Mouse (Mus musculus) liver, embryonic 13.5 days (tissue): ENCODE data around the gene Smlr1. TPM values are rescaled to one million over a fixed set of nuclear protein-coding genes. Genes with fewer than 3 reads are reported as not detected.
A peak's percentile ranks its signal among the peaks of the same experiment; 100 is the strongest.

Experiments
- ATAC-seq: fragments of 200-750 bp; cut with Nextera tagmentation; 2 replicates; pipeline ENCODE4 v1.8.0; 2017; ENCODE audit warnings: low read depth, mild to moderate bottlenecking, moderate number of reproducible peaks, moderate library complexity
- DNase-seq: peaks from one replicate; pipeline ENCODE4 v3.0.0; 2022
- H3K27ac ChIP-seq: fragments of 300-500 bp; sonication (generic); 2 replicates; pipeline ENCODE4 v1.5.1; 2015; ENCODE audit warnings: moderate library complexity, mild to moderate bottlenecking, inconsistent platforms
- H3K27me3 ChIP-seq: fragments of 300-500 bp; sonication (generic); 2 replicates; pipeline ENCODE4 v1.6.1; 2015; ENCODE audit warnings: mild to moderate bottlenecking, inconsistent platforms
- H3K36me3 ChIP-seq: fragments of 300-500 bp; sonication (generic); 2 replicates; pipeline ENCODE4 v1.6.1; 2015; ENCODE audit warnings: mild to moderate bottlenecking, inconsistent platforms
- H3K4me1 ChIP-seq: fragments of 300-500 bp; sonication (generic); replicated peaks from 2 replicates; pipeline ENCODE4 v1.6.1; 2015; ENCODE audit warnings: inconsistent platforms
- H3K4me2 ChIP-seq: fragments of 300-500 bp; sonication (generic); 2 replicates; pipeline ENCODE4 v1.6.1; 2015; ENCODE audit warnings: inconsistent platforms, mild to moderate bottlenecking, moderate library complexity
- H3K4me3 ChIP-seq: fragments of 300-500 bp; sonication (generic); replicated peaks from 2 replicates; pipeline ENCODE4 v1.5.1; 2015; ENCODE audit warnings: mild to moderate bottlenecking, inconsistent platforms
- H3K9ac ChIP-seq: fragments of 300-500 bp; sonication (generic); 2 replicates; pipeline ENCODE4 v1.6.1; 2015; ENCODE audit warnings: mild to moderate bottlenecking, inconsistent platforms
- H3K9me3 ChIP-seq: fragments of 300-500 bp; sonication (generic); replicated peaks from 2 replicates; pipeline ENCODE4 v1.6.1; 2016; ENCODE audit warnings: inconsistent platforms
- WGBS: fragments of 180-500 bp; shearing (Covaris S2); methylation state at CpG from one replicate; pipeline ENCODE4 v1.1.7; 2015; ENCODE audit not compliant: insufficient replicate concordance; 5-methylcytosine and 5-hydroxymethylcytosine counted together
- polyA plus RNA-seq: library from polyadenylated mRNA; unstranded; fragments of >200 nt; fragmentation: Nextera tagmentation; extraction: Ambion mirVana; gene quantifications from 2 replicates; pipeline ENCODE4 v1.2.1, GENCODE M21; 2015

Smlr1 gene
- polyA plus RNA-seq, 1 experiment from 2014 or later = 8.3 TPM

DNA sequence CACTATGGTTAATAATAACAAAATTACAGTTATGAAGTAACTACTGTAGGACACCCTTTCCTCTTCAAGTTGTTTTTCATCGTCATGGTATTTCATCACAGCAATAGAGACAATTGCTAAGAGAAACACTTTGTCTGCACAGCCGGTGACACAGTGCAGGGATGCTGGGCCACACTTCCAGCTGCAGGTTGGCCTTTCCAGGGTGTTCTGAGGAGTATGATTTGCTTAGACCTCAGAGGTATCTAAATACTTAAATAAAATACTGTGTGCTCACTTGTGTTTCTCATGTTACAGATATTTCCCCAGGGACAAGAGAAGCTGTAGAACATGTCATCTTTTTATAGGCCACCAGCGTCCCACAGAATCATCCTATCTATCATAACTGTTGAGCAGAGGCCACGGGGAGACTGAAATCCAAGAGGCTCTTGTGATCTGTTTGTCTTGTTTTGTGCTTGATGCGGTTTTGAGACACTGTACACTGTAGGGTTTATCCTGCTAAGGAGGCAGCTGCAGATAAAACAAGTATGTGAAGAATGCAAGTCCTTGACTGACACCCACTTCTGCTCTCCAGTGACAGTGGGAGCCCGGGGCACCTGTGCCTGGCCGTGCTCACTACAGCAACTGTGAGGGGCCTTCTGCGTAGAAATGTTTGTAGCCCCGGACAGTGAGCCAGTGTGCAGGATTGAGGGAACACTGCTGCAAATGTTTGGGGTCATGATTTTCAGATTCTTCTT is 2.4 kb downstream of the Smlr1 start:
- Histone ChIP-seq H3K27me3 (no peaks in the 10 kb centered on the region), H3K4me3 (no peak overlapping the region), H3K4me1 (no peaks in the 10 kb centered on the region), H3K27ac (no peak overlapping the region), H3K4me2 (no peak overlapping the region), H3K9me3 (no peaks in the 10 kb centered on the region), H3K36me3 (no peaks in the 10 kb centered on the region), H3K9ac (no peak overlapping the region)
- DNase-seq (no peak), ATAC-seq (no peak)
- WGBS = 64% methylated on average over 9 of the region's 9 CpGs

DNA sequence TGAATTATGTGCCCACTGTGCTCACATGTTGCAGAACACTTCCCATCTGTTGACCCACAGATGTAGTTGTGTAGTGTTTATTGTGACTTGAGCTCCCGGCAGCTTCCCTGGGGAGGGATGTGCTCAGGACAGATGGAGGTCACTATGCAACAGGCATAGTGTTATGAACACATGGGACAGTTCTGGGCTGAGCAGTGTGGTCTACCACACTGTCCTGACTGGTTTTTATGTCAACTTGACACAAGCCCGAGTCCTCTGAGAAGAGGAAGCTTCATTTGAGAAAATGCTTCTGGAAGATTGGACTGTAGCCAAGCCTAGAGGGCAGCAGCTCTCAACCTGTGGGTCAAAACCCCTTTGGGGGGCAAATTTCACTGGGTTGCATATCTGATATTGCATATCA is 3.0 kb downstream of the Smlr1 start:
- Histone ChIP-seq H3K4me3 (no peak overlapping the region), H3K9ac (no peak overlapping the region), H3K9me3 (no peaks in the 10 kb centered on the region), H3K4me1 (no peaks in the 10 kb centered on the region), H3K4me2 (no peak overlapping the region), H3K36me3 (no peaks in the 10 kb centered on the region), H3K27me3 (no peaks in the 10 kb centered on the region), H3K27ac (no peak overlapping the region)
- DNase-seq (no peak), ATAC-seq (no peak)
- WGBS = 53% methylated on average over 2 of the region's 2 CpGs

DNA sequence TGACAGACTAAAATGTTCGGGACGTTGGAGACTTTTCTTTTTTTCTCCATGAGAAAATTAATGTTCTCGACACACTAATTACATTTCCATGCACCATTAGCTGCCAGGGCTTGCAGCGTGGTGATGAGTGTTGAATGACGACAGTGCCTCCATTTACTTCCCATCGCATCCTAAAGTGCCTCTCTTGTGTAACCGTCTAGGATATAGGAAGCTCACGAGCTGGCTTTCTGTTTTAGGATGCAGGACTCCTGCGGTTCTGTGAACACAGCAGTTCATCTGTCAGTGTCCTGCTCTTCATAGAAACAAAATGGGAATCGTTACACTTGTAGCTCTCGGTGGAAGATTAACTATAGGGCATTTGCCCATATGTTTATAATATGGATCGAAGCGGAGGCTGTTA is 4.7 kb downstream of the Smlr1 start:
- WGBS = 75% methylated on average over 13 of the region's 13 CpGs

GRCm38 (mm10) chr10:25527126-25527525 is 8.9 kb downstream of the Smlr1 start:
- no peaks in the 10 kb centered on the region for H3K27me3 ChIP-seq
- ATAC-seq (no peak), DNase-seq (no peak)
- H3K4me3 ChIP-seq = no peak overlapping the region
- no peak overlapping the region for H3K27ac ChIP-seq
- H3K9ac ChIP-seq = no peak overlapping the region
- no peak overlapping the region for H3K4me2 ChIP-seq
- H3K36me3 ChIP-seq = no peaks in the 10 kb centered on the region
- no peaks in the 10 kb centered on the region for H3K9me3 ChIP-seq
- H3K4me1 ChIP-seq = no peaks in the 10 kb centered on the region
- WGBS = 52% methylated on average over 3 of the region's 3 CpGs

More for the DNA sequence above, 4.7 kb downstream of the Smlr1 start:
- Histone ChIP-seq H3K9ac (no peak overlapping the region), H3K36me3 (no peaks in the 10 kb centered on the region), H3K27ac (no peak overlapping the region), H3K27me3 (no peaks in the 10 kb centered on the region), H3K4me3 (no peak overlapping the region), H3K4me1 (no peaks in the 10 kb centered on the region), H3K9me3 (no peaks in the 10 kb centered on the region), H3K4me2 (no peak overlapping the region)
- no peak for ATAC-seq
- DNase-seq = no peak

DNA sequence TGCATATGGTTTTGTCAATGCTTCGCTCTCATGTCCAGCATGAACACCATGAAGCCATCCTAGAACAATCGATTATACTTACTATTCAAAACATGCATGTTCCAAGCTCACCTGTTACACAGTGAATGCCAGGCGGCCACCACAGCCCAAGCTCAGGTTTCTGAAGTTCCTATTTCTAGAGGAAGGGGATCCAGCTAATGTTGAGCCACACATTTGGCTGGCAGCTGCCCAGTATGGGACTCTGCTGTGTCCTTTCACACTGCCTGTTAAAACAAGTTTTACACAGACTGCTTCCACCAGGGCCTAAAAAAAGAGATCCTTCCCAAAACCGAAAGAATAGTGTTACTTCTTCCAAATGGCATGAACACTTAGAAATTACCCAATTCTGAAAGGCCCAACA is 9.4 kb downstream of the Smlr1 start:
- WGBS = 60% methylated on average over 4 of the region's 4 CpGs
- ATAC-seq (no peak), DNase-seq (no peak)
- Histone ChIP-seq H3K9ac (no peak overlapping the region), H3K36me3 (no peaks in the 10 kb centered on the region), H3K27ac (no peak overlapping the region), H3K4me3 (no peak overlapping the region), H3K4me2 (no peak overlapping the region), H3K9me3 (no peaks in the 10 kb centered on the region), H3K4me1 (no peaks in the 10 kb centered on the region), H3K27me3 (no peaks in the 10 kb centered on the region)

DNA sequence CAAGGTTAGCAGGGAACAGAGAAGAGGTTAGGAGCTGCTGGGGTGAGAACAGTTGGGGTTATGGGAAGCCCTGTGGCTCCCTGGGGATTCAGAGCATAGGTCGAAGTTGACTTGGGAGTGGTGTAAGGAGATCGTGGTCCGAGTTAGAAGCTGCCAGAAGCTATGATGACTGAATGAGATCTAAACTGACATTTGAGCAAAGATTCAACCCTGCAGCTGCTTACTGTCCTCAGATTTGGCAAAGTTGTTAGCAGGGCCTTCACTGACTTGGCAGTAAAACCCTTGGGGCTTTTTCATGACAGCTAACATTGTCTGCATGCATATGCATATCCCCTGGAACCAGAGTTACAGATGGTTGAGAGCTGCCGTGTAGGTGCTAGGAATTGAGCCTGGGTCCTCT is 9.9 kb downstream of the Smlr1 start:
- no peaks in the 10 kb centered on the region for H3K27me3 ChIP-seq
- WGBS = 68% methylated on average over 4 of the region's 4 CpGs

DNA sequence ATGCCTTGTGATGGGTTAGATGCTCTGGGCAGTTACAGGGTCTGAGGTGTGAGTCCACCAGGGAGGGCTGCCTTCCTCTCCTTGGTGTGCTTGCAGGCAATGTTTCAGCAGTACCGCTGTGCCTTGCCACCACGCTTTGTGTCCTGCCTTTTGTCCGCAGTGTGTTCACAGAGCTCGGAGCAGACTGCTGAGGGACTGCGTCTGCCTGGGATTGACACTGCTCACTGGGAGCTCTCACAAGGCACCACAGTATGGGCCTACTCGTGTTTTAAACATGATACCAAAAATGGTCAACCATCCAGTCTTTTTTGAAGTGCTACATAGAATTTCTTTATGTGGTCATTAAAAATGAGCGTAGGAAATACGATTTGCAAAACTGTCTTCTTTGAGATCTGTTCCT is 12.3 kb downstream of the Smlr1 start:
- WGBS = 82% methylated on average over 8 of the region's 8 CpGs

More for the DNA sequence above, 9.9 kb downstream of the Smlr1 start:
- Histone ChIP-seq H3K9ac (no peak overlapping the region), H3K4me3 (no peak overlapping the region), H3K9me3 (no peaks in the 10 kb centered on the region), H3K4me2 (no peak overlapping the region), H3K36me3 (no peaks in the 10 kb centered on the region), H3K4me1 (no peaks in the 10 kb centered on the region), H3K27ac (no peak overlapping the region)
- no peak for ATAC-seq
- DNase-seq = no peak

DNA sequence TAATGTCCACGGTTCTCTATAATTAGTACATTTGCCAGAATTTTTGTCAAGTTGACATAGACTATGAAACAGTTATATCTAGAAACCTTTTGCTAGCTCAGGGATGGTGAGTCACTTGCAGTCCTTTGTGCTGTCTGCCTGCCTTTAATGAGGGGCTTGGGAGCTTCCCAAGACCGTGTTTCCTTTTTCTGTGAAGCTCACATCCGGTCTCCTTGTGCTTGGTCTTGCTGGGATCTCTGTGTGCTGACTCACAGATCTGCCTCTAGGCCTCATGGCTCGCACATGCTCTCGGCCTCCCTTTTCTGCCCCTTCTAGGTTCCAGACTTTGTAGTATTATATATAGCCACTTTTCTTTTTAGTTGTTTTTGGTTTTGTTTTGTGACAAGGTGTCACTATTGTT is 15.6 kb downstream of the Smlr1 start:
- WGBS = 70% methylated on average over 5 of the region's 5 CpGs
- H3K9ac ChIP-seq = no peak overlapping the region
- H3K4me3 ChIP-seq = no peak overlapping the region
- H3K27me3 ChIP-seq = no peaks in the 10 kb centered on the region
- 0 out of 2 replicates have a peak overlapping the region, but pooled peaks have one; percentile 6 for H3K27ac ChIP-seq
- H3K4me1 ChIP-seq = 0 out of 2 replicates have a peak, but pooled peaks cover 2% of the 10 kb centered on the region
- ATAC-seq = no peak
- H3K36me3 ChIP-seq = peaks cover 5% of the 10 kb centered on the region; the same call in 1 of the 2 replicates
- no peak for DNase-seq
- no peak overlapping the region for H3K4me2 ChIP-seq
- H3K9me3 ChIP-seq = no peaks in the 10 kb centered on the region

More for the DNA sequence above, 12.3 kb downstream of the Smlr1 start:
- no peak for ATAC-seq
- DNase-seq = no peak
- no peaks in the 10 kb centered on the region for H3K36me3 ChIP-seq
- no peak overlapping the region for H3K9ac ChIP-seq
- no peak overlapping the region for H3K4me2 ChIP-seq
- H3K27ac ChIP-seq = no peak overlapping the region
- 0 out of 2 replicates have a peak, but pooled peaks cover 2% of the 10 kb centered on the region for H3K4me1 ChIP-seq
- no peak overlapping the region for H3K4me3 ChIP-seq
- H3K27me3 ChIP-seq = no peaks in the 10 kb centered on the region
- no peaks in the 10 kb centered on the region for H3K9me3 ChIP-seq

DNA sequence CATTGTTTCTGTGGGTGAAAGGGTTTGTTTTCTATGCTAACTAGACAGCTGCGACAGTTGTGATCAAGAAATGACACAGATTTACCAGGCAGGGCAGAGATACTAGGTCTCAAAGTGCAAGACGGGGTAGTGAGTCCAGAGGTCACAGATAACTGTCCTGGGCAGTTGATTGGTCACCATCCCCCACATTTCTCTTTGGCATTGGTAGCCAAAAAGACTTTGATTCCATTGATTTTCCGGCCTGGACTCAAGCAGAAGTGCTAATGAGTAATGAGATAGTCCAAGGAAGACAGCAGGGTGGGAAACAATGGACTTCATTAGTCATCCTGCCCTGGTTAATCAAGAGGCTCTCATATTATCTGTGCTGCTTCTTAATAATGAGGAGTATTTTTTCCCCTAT is 16.1 kb downstream of the Smlr1 start:
- H3K27me3 ChIP-seq = no peaks in the 10 kb centered on the region
- H3K9me3 ChIP-seq = no peaks in the 10 kb centered on the region
- ATAC-seq (peak; percentile 39; the same call in 1 of the 2 replicates), DNase-seq (no peak)
- H3K4me1 ChIP-seq = 0 out of 2 replicates have a peak, but pooled peaks cover 2% of the 10 kb centered on the region
- 59% methylated on average over 3 of the region's 3 CpGs for WGBS
- no peak overlapping the region for H3K27ac ChIP-seq
- H3K4me3 ChIP-seq = no peak overlapping the region
- H3K9ac ChIP-seq = no peak overlapping the region
- H3K4me2 ChIP-seq = no peak overlapping the region
- H3K36me3 ChIP-seq = peaks cover 5% of the 10 kb centered on the region; the same call in 1 of the 2 replicates

GRCm38 (mm10) chr10:25513821-25514220 is 22.2 kb downstream of the Smlr1 start:
- WGBS = 49% methylated on average over 1 of the region's 1 CpGs
- H3K4me3 ChIP-seq = no peak overlapping the region

GRCm38 (mm10) chr10:25503250-25503649 is 32.8 kb downstream of the Smlr1 start:
- no peak overlapping the region for H3K9ac ChIP-seq
- no peak overlapping the region for H3K4me3 ChIP-seq
- H3K36me3 ChIP-seq = peaks cover 4% of the 10 kb centered on the region; the same call in 1 of the 2 replicates
- DNase-seq = no peak
- H3K27ac ChIP-seq = no peak overlapping the region
- no peak for ATAC-seq
- H3K9me3 ChIP-seq = no peaks in the 10 kb centered on the region
- H3K27me3 ChIP-seq = no peaks in the 10 kb centered on the region
- 70% methylated on average over 5 of the region's 5 CpGs for WGBS
- H3K4me1 ChIP-seq = no peaks in the 10 kb centered on the region
- H3K4me2 ChIP-seq = no peak overlapping the region

More at GRCm38 (mm10) chr10:25513821-25514220, 22.2 kb downstream of the Smlr1 start:
- Histone ChIP-seq H3K9ac (no peak overlapping the region), H3K9me3 (no peaks in the 10 kb centered on the region), H3K4me1 (no peaks in the 10 kb centered on the region), H3K27me3 (no peaks in the 10 kb centered on the region), H3K27ac (no peak overlapping the region), H3K4me2 (no peak overlapping the region), H3K36me3 (peaks cover 5% of the 10 kb centered on the region; the same call in 1 of the 2 replicates)
- no peak for DNase-seq
- ATAC-seq = no peak
